Mouse (Mus musculus) limb, embryonic 14.5 days (tissue): ENCODE measurements around the gene Fancc. TPM values are rescaled to one million over a fixed set of nuclear protein-coding genes. Genes with fewer than 3 reads are reported as not detected.

ENCODE experiments used
- ATAC-seq: fragments of 200-750 bp; cut with Nextera tagmentation; 2 replicates; pipeline ENCODE4 v1.8.0; 2017; ENCODE audit warnings: low read depth, moderate number of reproducible peaks, moderate TSS enrichment; ENCODE audit not compliant: low FRiP score
- DNase-seq: peaks from one replicate; pipeline ENCODE4 v3.0.0-alpha.2; 2015; ENCODE audit warnings: low spot score
- H3K27ac ChIP-seq: fragments of 300-500 bp; sonication (generic); replicated peaks from 2 replicates; pipeline ENCODE4 v1.5.1; 2014; ENCODE audit warnings: low read depth, mild to moderate bottlenecking, low read length, moderate library complexity, mixed read lengths
- H3K27me3 ChIP-seq: fragments of 300-500 bp; sonication (generic); 2 replicates; pipeline ENCODE4 v1.6.1; 2014; ENCODE audit warnings: low read length, mixed read lengths; ENCODE audit not compliant: control insufficient read depth, insufficient read depth
- H3K36me3 ChIP-seq: fragments of 300-500 bp; sonication (generic); 2 replicates; pipeline ENCODE4 v1.6.1; 2014; ENCODE audit warnings: mild to moderate bottlenecking, low read length, moderate library complexity, mixed read lengths; ENCODE audit not compliant: control insufficient read depth, insufficient read depth
- H3K4me1 ChIP-seq: fragments of 300-500 bp; sonication (generic); 2 replicates; pipeline ENCODE4 v1.6.1; 2014; ENCODE audit warnings: antibody characterized with exemption, low read length, mixed read lengths; ENCODE audit not compliant: control insufficient read depth, insufficient read depth
- H3K4me2 ChIP-seq: fragments of 300-500 bp; sonication (generic); replicated peaks from 2 replicates; pipeline ENCODE4 v1.6.1; 2014; ENCODE audit warnings: low read depth, mild to moderate bottlenecking, low read length, moderate library complexity; ENCODE audit not compliant: severe bottlenecking
- H3K4me3 ChIP-seq: fragments of 300-500 bp; sonication (generic); replicated peaks from 2 replicates; pipeline ENCODE4 v1.5.1; 2014; ENCODE audit warnings: low read length
- H3K9ac ChIP-seq: fragments of 300-500 bp; sonication (generic); 2 replicates; pipeline ENCODE4 v1.6.1; 2014; ENCODE audit warnings: mild to moderate bottlenecking, low read depth, low read length, moderate library complexity; ENCODE audit not compliant: severe bottlenecking
- H3K9me3 ChIP-seq: fragments of 300-500 bp; sonication (generic); 2 replicates; pipeline ENCODE4 v1.6.1; 2016; ENCODE audit warnings: low read length; ENCODE audit not compliant: control insufficient read depth
- POLR2A ChIP-seq: fragments of 200-500 bp; IDR thresholded peaks from 2 replicates; pipeline ENCODE4 v1.8.0; 2012; ENCODE audit warnings: inconsistent platforms, mild to moderate bottlenecking, moderate library complexity, borderline replicate concordance; ENCODE audit not compliant: insufficient read depth, insufficient read length; ENCODE audit errors: extremely low read depth
- WGBS: fragments of 180-500 bp; shearing (Covaris S2); extraction: QIAGEN DNeasy Blood & Tissue Kit; methylation state at CpG from one replicate; pipeline ENCODE4 v1.1.7; 2014; 5-methylcytosine and 5-hydroxymethylcytosine counted together
- polyA plus RNA-seq, 2 experiments: library from polyadenylated mRNA; depleted of rRNA in 1 of 2; stranded (reverse) in 1 of 2; unstranded in 1 of 2; fragments of >200 nt; fragmentation: Nextera tagmentation in 1 of 2; extraction: Ambion mirVana in 1 of 2; gene quantifications; 2 replicates each; pipeline versions ENCODE4 v1.2.1 to v1.2.3; 2012 to 2014

Gene Fancc
- polyA plus RNA-seq, 2 experiments, result 20.5 to 22.8 TPM

DNA sequence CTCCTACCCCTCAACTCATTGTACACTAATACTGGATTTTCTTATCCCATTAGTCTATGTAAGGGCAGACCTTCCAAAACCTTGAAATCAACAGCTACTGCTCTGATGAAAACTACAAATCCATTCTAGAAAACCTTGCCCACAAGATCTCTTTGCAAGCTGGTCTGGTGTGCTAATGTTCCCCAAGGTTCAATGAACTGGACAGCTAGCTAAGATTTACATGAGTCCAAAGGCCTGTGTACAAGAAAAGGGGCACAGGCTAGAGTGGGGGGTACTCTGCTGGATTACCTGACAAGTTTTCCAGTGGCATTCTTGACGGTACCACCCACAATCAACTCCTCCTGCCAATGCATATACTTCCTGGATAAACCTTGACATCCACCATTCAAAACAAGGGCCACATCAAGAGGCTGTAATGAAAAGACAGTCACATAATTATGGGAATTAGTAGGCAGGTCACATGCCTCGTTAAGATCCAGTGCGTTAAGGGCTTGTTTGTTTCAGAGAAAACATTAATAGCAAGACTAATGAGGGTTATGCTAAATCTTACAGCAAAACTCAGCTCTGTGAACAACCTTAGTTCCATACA, 45.8 kb upstream of the Fancc start:
- ATAC-seq, result no peak
- TF ChIP-seq POLR2A, result no peak
- Histone ChIP-seq H3K4me3 (no peak overlapping the region), H3K36me3 (peaks cover 88% of the 10 kb centered on the region), H3K4me1 (peaks cover 7% of the 10 kb centered on the region; the same call in 1 of the 2 replicates), H3K27me3 (no peaks in the 10 kb centered on the region), H3K9ac (no peak overlapping the region), H3K9me3 (no peaks in the 10 kb centered on the region), H3K27ac (no peak overlapping the region), H3K4me2 (no peak overlapping the region)
- no peak for DNase-seq
- 53% methylated on average over 3 of the region's 3 CpGs for WGBS

DNA sequence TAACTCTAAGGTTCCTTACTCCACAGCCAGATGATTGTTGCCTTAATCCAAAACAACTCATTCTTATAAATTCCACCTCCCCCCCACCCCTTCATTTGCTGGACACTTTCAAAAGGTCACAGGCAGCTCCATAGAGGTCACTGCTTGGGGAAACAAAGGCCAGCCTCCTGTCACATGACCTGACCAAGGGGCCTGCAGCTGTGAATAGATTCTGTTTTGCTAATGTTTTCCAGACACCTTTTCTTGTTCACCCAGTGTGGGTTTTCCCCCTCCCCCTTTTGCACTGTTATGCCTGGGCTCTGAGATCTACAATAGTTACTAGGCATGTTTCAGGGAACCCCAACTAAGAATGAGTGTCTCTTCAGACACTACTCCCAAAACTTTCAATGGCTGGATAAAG, 44.4 kb upstream of the Fancc start:
- H3K9me3 ChIP-seq, result no peaks in the 10 kb centered on the region
- no peak for DNase-seq
- H3K36me3 ChIP-seq, result peaks cover 89% of the 10 kb centered on the region
- H3K4me2 ChIP-seq, result no peak overlapping the region
- no peak for TF ChIP-seq POLR2A
- no peak for ATAC-seq
- H3K4me1 ChIP-seq, result peaks cover 10% of the 10 kb centered on the region; the same call in 1 of the 2 replicates
- no peak overlapping the region for H3K9ac ChIP-seq
- no peaks in the 10 kb centered on the region for H3K27me3 ChIP-seq
- H3K27ac ChIP-seq, result no peak overlapping the region
- H3K4me3 ChIP-seq, result no peak overlapping the region

- ATAC-seq (no peak), DNase-seq (no peak)
- Histone ChIP-seq H3K4me1 (peaks cover 10% of the 10 kb centered on the region; the same call in 1 of the 2 replicates), H3K36me3 (peaks cover 98% of the 10 kb centered on the region), H3K27me3 (no peaks in the 10 kb centered on the region), H3K4me2 (no peak overlapping the region), H3K9ac (no peak overlapping the region), H3K27ac (no peak overlapping the region), H3K4me3 (no peak overlapping the region), H3K9me3 (no peaks in the 10 kb centered on the region)
- 92% methylated on average over 12 of the region's 12 CpGs for WGBS
- no peak for TF ChIP-seq POLR2A
These were observed 43.5 kb upstream of the Fancc start for GRCm38 (mm10) chr13:63540584-63540983.

DNA sequence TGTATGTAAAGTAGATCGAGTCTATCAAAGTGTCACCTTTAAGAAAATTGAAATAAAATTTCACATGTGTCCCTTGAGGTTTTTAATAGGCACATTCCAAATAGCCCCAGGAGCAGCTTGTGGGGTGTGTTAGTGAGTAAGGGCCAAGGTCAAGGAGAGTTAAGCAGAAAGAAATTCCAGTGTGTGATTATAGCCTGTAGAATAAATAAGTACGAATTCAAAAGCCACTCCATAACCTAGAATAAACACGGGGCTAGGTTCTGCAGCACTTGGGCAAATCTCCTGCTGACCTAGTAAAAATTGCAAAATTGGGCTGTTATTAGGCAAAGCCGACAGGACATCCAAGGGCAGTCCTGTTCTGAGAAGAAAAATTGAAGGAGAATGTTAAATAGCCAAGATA, 37.9 kb upstream of the Fancc start:
- DNase-seq (no peak), ATAC-seq (no peak)
- 47% methylated on average over 4 of the region's 4 CpGs for WGBS
- no peak overlapping the region for H3K4me3 ChIP-seq
- peaks cover 99% of the 10 kb centered on the region for H3K36me3 ChIP-seq
- H3K9ac ChIP-seq, result no peak overlapping the region
- H3K4me1 ChIP-seq, result peaks cover 14% of the 10 kb centered on the region; the same call in 1 of the 2 replicates
- no peak overlapping the region for H3K4me2 ChIP-seq
- no peak overlapping the region for H3K27ac ChIP-seq
- no peaks in the 10 kb centered on the region for H3K27me3 ChIP-seq
- H3K9me3 ChIP-seq, result no peaks in the 10 kb centered on the region
- TF ChIP-seq POLR2A, result no peak

- 83% methylated on average over 9 of the region's 9 CpGs for WGBS
- H3K4me3 ChIP-seq, result no peak overlapping the region
- H3K4me2 ChIP-seq, result no peak overlapping the region
- H3K4me1 ChIP-seq, result peaks cover 51% of the 10 kb centered on the region
- ATAC-seq (no peak), DNase-seq (no peak)
- no peak overlapping the region for H3K27ac ChIP-seq
- no peak overlapping the region for H3K9ac ChIP-seq
- no peaks in the 10 kb centered on the region for H3K27me3 ChIP-seq
- no peaks in the 10 kb centered on the region for H3K9me3 ChIP-seq
- H3K36me3 ChIP-seq, result peaks cover 80% of the 10 kb centered on the region
- TF ChIP-seq POLR2A, result no peak
These were observed 33.8 kb upstream of the Fancc start for GRCm38 (mm10) chr13:63530857-63531256.
